Mouse (Mus musculus) mesoderm, embryonic 11.5 days (tissue): ENCODE measurements around the gene Rasa3.

Experiments
- DNase-seq: peaks from one replicate; pipeline ENCODE4 v3.0.0-alpha.2; 2012; ENCODE audit warnings: low read depth, low spot score

Gene Rasa3

GRCm38 (mm10) chr8:13620226-13620920 lies 57.0 kb downstream of the Rasa3 start:
- no peak for DNase-seq

GRCm38 (mm10) chr8:13616831-13617505 lies 60.4 kb downstream of the Rasa3 start:
- no peak for DNase-seq

GRCm38 (mm10) chr8:13614924-13615391 lies 62.4 kb downstream of the Rasa3 start:
- DNase-seq: peak; percentile 12

GRCm38 (mm10) chr8:13614136-13614535 lies 63.3 kb downstream of the Rasa3 start:
- DNase-seq: no peak

GRCm38 (mm10) chr8:13611702-13612101 lies 65.7 kb downstream of the Rasa3 start:
- DNase-seq: no peak

- DNase-seq: no peak
These were observed 67.4 kb downstream of the Rasa3 start for GRCm38 (mm10) chr8:13609971-13610370.

GRCm38 (mm10) chr8:13608946-13609345 lies 68.5 kb downstream of the Rasa3 start:
- DNase-seq: no peak

- DNase-seq: no peak
These were observed 71.4 kb downstream of the Rasa3 start for GRCm38 (mm10) chr8:13605920-13606480.

GRCm38 (mm10) chr8:13602621-13603020 lies 74.8 kb downstream of the Rasa3 start:
- peak; percentile 51 for DNase-seq

GRCm38 (mm10) chr8:13601166-13601565 lies 76.2 kb downstream of the Rasa3 start:
- no peak for DNase-seq

- DNase-seq: no peak
These were observed 76.7 kb downstream of the Rasa3 start for GRCm38 (mm10) chr8:13600716-13601115.

- DNase-seq: no peak
These were observed 77.2 kb downstream of the Rasa3 start for GRCm38 (mm10) chr8:13600204-13600603.

- no peak for DNase-seq
These were observed 79.6 kb downstream of the Rasa3 start for GRCm38 (mm10) chr8:13597777-13598176.

GRCm38 (mm10) chr8:13595861-13596260 lies 81.5 kb downstream of the Rasa3 start:
- DNase-seq: no peak

- DNase-seq: no peak
These were observed 82.5 kb downstream of the Rasa3 start for GRCm38 (mm10) chr8:13594884-13595323.

GRCm38 (mm10) chr8:13593340-13593739 lies 84.1 kb downstream of the Rasa3 start:
- no peak for DNase-seq

- no peak for DNase-seq
These were observed 86.2 kb downstream of the Rasa3 start for GRCm38 (mm10) chr8:13591246-13591645.

GRCm38 (mm10) chr8:13589071-13589470 lies 88.3 kb downstream of the Rasa3 start:
- no peak for DNase-seq

GRCm38 (mm10) chr8:13584652-13585051 lies 92.8 kb downstream of the Rasa3 start:
- DNase-seq: no peak

GRCm38 (mm10) chr8:13577869-13578268 lies 99.5 kb downstream of the Rasa3 start:
- no peak for DNase-seq

GRCm38 (mm10) chr8:13571999-13572398 lies 105.4 kb downstream of the Rasa3 start:
- no peak for DNase-seq

- no peak for DNase-seq
These were observed 115.3 kb downstream of the Rasa3 start, which contains the start of gene 1700029H14Rik for GRCm38 (mm10) chr8:13562118-13562517. Gene 1700029H14Rik (minus strand): TSS chr8:13562461.

GRCm38 (mm10) chr8:13557526-13557925 lies 119.9 kb downstream of the Rasa3 start:
- DNase-seq: no peak
